Mouse (Mus musculus) cerebellum, postnatal 4 days (tissue): ENCODE results near the gene Sec24d.

ENCODE experiments used
- DNase-seq, 2 experiments: peaks; one replicate each; pipeline ENCODE4 v3.0.0; 2022; ENCODE audit warnings: low spot score in 2 of 2, mixed read lengths in 1 of 2

Sec24d gene

DNA sequence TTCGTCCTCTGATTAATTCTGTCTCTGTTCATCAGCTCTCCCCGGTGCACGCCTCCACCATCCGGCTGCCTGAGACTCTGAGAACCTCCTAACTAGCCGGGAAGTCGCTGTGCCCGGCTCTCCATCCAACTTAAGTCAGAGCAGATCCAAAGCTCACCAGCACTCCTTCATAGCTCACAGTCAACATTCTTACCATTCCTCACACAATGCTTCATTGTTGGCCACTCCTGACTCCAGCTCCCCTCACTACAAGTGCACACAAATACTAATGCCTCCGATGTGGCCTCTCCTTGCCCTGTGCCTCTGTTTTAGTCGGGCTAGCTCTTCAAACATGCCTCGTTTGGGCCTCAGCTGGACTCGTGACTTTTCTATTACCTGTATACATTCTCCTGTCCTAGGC lies 29.4 kb downstream of the Sec24d start:
- DNase-seq = no peak

DNA sequence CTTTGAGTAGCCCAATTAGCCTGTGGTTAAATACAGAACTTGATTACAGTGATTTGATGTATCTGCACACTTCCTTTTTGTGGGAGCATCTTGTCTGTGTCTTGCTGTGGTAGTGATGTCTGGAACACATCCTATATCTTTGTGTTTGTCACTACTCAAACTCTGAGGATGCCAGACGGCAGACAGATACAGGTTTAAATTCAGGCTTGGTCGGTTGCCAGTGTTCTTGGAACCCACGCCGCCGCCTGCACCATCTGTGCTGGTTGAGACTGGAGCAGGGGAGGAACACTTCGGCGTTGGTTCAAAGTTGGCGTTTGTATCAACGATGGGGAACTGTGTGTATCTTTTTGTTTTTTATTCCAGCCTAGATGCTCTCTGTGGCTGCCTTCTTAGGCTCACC lies 31.0 kb downstream of the Sec24d start:
- DNase-seq = peak in 1 of 2 experiments; percentile 72

- no peak for DNase-seq
These were observed 34.3 kb downstream of the Sec24d start for GRCm38 (mm10) chr3:123301521-123301920.

DNA sequence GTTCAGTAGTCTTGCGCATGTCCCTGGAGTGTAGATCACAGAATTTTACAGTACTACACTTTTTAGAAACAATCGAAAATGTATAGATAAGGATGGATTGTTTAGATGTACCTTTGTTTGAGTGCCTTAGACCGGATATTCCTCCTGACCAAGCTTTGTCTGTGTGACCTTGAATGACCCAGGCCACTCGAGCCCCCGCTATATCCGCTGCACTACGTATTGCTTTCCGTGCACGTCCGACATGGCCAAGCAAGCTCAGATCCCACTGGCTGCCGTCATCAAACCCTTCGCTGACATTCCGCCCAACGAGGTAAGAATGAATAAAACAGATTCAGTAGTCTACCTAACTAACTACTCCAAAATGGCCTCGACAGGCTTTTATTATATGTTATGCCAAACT lies 38.4 kb downstream of the Sec24d start:
- no peak for DNase-seq

- DNase-seq = no peak
These were observed 40.2 kb downstream of the Sec24d start for GRCm38 (mm10) chr3:123307446-123307845.

DNA sequence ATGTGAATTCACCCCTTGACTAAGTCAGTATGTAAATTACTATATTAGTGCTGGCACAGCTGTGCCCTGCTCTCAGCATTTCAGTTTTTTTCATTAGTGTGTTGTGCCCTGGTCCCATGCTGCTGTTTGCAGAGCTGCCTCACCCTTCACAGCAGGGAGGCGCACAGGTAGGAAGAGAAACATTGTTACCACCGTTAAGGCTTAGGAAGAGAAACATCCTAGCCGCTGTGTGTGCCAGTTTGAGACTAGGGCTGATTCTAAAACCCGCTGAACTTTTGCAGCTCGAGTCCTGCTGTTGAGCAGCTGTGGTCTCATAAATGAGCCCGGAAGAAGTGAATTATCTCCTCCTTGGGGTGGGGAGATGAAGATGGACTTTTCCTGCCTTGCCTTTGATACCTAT lies 41.9 kb downstream of the Sec24d start:
- no peak for DNase-seq

DNA sequence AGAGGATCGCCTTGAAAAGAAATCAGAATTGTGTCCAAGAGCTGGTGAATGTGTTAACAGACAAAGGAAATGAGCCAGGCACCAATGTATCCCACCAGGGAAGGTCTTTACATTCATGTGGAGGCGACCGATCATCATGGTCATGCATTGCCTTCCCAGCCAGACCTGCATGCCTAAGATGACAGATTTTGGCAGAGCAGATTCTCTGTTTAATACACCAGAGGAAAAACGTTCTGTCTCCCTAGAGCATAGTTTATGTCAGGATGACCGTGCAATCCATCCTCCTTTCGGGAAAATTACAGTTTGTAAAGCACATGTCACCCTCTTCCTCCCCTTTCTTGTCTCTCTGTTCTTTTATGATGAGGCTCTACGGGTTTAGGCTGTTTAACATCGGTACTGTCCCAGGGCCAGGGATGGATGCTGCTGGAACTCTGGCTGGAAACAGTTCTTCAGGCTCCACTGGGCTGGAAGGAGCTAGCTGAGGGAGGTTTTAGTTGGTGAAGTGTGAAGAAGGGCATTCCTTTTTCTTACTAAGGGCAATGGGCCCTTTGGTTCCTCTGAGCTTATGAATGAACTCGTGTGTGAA lies 45.3 kb downstream of the Sec24d start:
- DNase-seq = no peak

- DNase-seq = no peak
These were observed 46.2 kb downstream of the Sec24d start for GRCm38 (mm10) chr3:123313477-123313876.

GRCm38 (mm10) chr3:123313920-123314614 lies 46.8 kb downstream of the Sec24d start:
- DNase-seq = no peak

DNA sequence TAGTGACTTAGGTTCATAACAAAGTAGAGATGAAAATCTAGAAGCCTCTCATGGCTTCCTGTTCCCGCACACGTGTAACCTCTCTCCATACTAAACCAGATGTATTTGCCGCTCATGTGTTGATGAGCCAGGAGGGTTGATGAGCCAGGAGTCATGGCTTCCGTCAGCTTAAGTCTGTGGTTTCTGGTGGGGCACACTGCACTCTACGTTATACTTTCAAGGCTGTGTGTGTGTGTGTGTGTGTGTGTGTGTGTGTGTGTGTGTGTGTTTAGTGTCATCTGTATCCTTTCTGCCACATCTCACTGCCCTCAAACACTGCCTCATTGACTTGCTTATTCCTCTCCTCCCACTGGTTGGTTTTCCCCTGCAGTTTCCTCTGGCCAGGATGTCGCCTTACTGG lies 48.8 kb downstream of the Sec24d start:
- no peak for DNase-seq

- no peak for DNase-seq
These were observed 49.8 kb downstream of the Sec24d start for GRCm38 (mm10) chr3:123317081-123317480.

DNA sequence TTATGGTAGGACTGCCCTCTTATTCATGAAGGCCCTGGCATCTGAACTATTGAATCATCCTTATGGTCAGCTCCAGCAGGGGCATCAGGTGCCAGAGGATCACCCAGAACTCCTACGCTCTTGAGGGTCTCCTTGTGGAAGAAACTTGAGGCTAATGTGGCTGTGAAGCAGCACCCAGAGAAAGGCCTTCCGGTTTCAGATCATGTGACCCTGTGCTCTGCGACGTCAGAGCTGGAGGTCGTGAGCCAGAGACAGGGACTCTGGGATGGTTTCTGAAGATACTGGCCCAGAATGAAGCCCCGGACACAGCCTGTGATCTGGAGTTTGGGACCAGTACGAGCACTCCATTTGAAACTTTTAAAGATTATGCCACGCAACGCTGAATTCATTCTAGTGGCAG lies 53.1 kb downstream of the Sec24d start:
- no peak for DNase-seq

DNA sequence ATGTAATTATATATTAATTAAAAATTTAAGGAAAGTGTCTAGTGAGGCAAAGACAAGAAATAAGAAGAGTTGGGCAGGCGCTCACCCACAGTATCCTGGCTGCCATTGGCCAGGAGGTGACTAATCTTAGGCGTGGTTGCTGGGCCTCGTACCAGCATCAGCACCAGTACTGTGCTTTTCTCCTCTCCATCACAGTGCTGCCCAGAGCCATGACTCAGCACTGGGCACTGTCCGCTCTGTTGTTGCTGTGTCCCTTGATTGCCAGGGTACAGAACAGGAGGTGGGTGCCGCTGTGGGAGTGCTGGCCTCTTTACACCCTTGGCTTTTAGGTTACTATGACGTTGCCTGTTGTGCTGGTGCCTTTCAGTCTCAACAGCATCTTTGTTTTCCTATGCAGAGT lies 54.4 kb downstream of the Sec24d start:
- DNase-seq = no peak

DNA sequence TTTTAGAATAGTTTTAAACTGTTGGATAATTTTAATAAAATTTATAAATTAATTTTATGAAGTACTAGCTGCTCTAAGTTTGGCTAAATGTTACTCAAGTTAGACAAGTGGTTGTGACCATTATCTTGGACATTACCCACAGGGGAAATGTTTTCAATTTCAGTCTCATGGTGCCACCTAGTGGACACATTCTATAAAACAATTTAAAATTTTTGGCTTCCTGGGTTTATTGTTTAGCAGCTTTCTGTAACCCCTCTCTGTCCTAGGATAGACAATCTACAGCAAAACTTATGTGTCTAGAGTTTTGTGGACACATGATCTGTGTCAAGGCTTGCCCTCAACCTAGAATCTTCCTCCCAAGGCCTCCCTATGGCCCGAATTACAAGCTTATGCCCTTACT lies 54.9 kb downstream of the Sec24d start:
- DNase-seq = peak in 1 of 2 experiments; percentile 14

DNA sequence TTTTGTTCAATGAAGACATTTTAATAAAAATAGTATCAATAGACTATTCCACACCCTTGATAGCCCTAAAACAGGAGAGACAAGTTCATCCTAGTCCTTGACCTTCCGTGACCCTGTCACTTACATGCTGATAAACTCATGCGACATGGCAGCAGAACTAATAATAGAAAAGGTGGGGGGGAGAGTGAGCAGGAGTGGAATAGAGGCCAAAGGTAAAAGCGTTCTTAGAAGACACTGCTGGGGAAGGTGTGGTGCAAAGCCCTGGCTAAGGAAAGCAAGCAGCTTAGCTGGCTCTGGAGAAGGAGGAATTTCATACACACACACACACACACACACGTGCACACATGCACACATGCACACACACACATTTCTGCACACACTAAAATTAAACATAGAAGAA lies 57.1 kb downstream of the Sec24d start:
- DNase-seq = no peak

- DNase-seq = peak in 1 of 2 experiments; percentile 12
These were observed 62.0 kb downstream of the Sec24d start for GRCm38 (mm10) chr3:123329251-123329650.

GRCm38 (mm10) chr3:123330221-123330620 lies 63.0 kb downstream of the Sec24d start:
- no peak for DNase-seq

DNA sequence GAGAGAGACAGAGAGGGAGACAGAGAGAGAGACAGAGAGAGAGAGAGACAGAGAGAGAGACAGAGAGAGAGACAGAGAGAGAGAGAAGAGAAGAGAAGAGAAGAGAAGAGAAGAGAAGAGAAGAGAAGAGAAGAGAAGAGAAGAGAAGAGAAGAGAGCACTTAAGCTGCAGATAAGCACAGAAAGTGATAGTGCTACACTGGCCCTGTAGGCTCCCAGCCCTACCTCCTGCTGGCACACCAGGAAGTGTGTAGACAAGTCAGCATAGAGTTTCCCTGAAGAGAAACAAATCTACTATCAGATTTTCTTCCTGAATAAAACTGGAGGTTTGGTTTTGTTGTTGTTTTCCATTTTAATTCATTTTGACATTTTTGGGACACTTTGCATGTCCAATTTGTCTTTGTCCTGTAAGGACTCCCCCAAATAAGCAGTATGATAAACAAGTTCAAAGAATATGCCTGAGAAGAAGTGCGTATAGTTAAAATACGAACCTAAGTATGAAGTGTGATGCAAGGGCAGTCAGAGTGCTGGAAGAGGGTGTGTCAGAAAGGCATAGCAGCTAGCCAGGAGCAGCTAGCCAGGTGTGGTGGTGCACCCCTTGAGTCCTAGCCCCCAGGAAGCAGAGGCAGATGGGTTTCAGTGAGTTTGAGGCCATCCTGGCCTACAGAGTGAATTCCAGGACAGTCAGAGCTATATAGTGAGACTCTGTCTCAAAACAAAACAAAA lies 65.2 kb downstream of the Sec24d start:
- no peak for DNase-seq

DNA sequence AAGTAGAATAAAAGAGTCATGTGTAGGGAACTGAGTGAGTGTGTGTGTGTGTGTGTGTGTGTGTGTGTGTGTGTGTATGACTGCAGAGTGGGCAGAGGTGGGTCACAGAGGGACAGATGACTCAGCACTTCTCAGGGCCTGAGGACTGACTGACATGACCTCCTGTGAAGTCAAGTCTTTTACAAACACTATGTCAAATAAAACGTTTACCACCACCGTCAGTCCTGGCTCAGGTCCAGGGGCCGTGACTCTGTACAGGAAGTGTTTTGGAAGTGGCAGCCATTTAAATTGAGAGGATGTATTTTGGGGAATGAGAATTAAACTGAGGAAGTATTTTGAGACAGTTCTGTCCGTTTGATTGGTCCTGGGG lies 65.8 kb downstream of the Sec24d start:
- no peak for DNase-seq

DNA sequence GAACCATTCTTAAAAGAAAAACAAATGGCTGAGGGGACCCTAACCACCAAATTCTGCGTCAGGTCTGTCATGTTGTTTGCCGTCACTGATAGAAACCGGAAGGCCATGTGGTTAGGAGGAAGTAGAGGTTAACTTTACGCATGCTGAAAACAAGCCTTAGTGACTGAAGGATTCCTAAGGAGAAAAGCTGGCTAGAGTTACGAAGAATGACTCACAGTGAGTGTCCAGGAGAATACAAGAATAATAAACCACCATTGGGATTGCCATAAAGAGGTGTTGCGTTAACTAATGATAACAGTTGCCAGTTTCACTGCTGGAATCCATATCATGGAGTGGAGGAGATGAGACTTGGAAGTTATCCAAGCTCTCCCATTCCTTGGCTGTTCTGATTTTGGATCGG lies 67.7 kb downstream of the Sec24d start:
- DNase-seq = no peak

GRCm38 (mm10) chr3:123335480-123335879 lies 68.2 kb downstream of the Sec24d start:
- DNase-seq = no peak

DNA sequence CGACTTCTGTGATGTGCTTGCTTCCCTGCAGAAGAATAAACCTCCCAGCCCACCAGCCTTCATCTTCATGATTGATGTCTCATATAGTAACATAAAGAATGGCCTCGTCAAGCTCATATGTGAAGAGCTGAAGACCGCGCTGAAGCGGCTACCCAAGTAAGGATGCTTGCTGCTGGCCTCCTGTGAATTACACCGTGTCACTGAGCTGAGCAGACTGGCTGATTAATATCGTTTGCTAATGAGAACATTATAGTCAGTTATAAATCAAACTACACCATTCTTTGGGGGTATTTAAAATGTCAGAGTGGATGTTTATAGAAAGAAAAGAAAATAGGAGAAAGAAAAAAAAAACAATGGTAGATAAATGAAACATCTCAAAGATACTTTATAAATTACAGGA lies 69.2 kb downstream of the Sec24d start:
- no peak for DNase-seq

DNA sequence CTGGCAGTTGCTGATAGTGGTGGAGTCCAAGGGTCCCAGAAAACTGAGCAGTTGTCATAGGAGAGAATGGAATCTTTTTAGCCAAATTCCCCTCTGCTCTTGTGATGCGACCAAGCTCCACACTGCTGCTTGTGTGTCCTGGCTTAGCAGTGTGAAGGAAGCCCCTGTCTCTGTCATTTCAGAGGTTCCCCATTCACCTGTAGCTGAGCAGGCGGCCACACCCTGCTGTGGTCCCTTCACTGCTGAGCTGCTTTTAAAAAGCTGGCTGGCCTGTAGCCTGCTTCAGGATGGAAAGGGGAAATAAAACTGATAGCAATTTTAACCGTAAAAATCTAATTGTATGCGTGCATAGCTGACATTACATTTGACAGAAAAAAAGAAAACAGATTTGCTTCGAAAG lies 69.7 kb downstream of the Sec24d start:
- no peak for DNase-seq
